Mouse (Mus musculus) lung, adult 2 months (tissue): ENCODE data around the gene Frmd8.

Source experiments
- CTCF ChIP-seq: fragments of 200-500 bp; IDR thresholded peaks from 2 replicates; pipeline ENCODE4 v1.5.1; 2011; ENCODE audit warnings: mild to moderate bottlenecking, low read length, control low read depth; ENCODE audit not compliant: insufficient read depth
- POLR2A ChIP-seq: fragments of 200-500 bp; IDR thresholded peaks from 2 replicates; pipeline ENCODE4 v1.6.1; 2011; ENCODE audit warnings: low read depth, mild to moderate bottlenecking, control low read depth, low read length, borderline replicate concordance; ENCODE audit errors: extremely low read depth

DNA sequence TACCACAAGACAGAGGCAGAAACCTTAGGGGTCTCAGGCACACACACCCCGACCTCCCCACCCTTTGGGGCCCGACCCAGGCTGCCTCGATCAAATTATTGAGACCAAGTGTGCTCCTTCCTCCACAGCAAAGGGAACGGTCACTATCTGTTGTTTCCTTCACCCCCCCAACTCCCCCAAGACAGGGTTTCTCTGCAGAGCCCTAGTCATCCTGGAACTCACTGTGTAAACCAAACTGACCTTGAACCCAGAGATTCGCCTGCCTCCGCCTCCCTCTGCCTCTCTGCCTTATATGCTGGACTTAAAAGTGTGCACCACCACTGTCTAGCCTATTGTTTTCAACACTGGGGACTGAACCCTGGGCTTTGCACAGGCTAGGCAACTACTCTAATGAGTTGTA lies 3.4 kb downstream of the Frmd8 start:
- TF ChIP-seq CTCF (no peak), POLR2A (no peak)
